Mouse (Mus musculus): ENCODE results near the gene Fut2. TPM values are rescaled to one million over a fixed set of nuclear protein-coding genes. Genes with fewer than 3 reads are reported as not detected.
A peak's percentile ranks its signal among the peaks of the same experiment; 100 is the strongest.

Gene Fut2
- polyA plus RNA-seq, 1 experiment = 1.2 TPM

GRCm38 (mm10) chr7:45683396-45684050, 17.3 kb upstream of the Fut2 start, which contains the start of gene Ntn5:
TSS of gene Ntn5 (plus strand) at chr7:45684022.
- peaks cover 3% of the 10 kb centered on the region for H3K4me1 ChIP-seq (ENCODE audit: control insufficient read depth, insufficient read depth, insufficient read length, low read length)
- peaks cover 11% of the 10 kb centered on the region; the same call in 1 of the 2 replicates for H3K27me3 ChIP-seq (ENCODE audit: control insufficient read depth, insufficient read depth, low read length)
- TF ChIP-seq POLR2A (IDR thresholded peaks at IDR 0.05; ENCODE audit: low read depth, low read length) (no peak), CTCF (IDR thresholded peaks at IDR 0.05; ENCODE audit: extremely low read depth, insufficient read length, insufficient replicate concordance, low read depth, low read length) (no peak)
- H3K27ac ChIP-seq (ENCODE audit: insufficient read depth, low read depth, low read length) = no peak within 1 kb of the TSS
- H3K36me3 ChIP-seq (ENCODE audit: control insufficient read depth, insufficient read depth, low read length) = no peaks in the 10 kb centered on the region
- H3K4me3 ChIP-seq (ENCODE audit: low read depth, low read length) = no peak within 1 kb of the TSS
- WGBS = 87% methylated on average over 7 of the region's 7 CpGs

GRCm38 (mm10) chr7:45682144-45683126, 16.2 kb upstream of the Fut2 start:
- peak overlapping the region; percentile 33; the same call in 1 of the 2 replicates for H3K27ac ChIP-seq (ENCODE audit: insufficient read depth, low read depth, low read length)
- 36% methylated on average over 14 of the region's 14 CpGs for WGBS
- TF ChIP-seq POLR2A (IDR thresholded peaks at IDR 0.05; ENCODE audit: low read depth, low read length) (0 out of 2 replicates have a peak, but pooled peaks have one; percentile 10), CTCF (IDR thresholded peaks at IDR 0.05; ENCODE audit: extremely low read depth, insufficient read length, insufficient replicate concordance, low read depth, low read length) (peak; percentile 98)
- peaks cover 4% of the 10 kb centered on the region for H3K4me1 ChIP-seq (ENCODE audit: control insufficient read depth, insufficient read depth, insufficient read length, low read length)
- peak overlapping the region; percentile 16; the same call in 1 of the 2 replicates for H3K4me3 ChIP-seq (ENCODE audit: low read depth, low read length)
- H3K27me3 ChIP-seq (ENCODE audit: control insufficient read depth, insufficient read depth, low read length) = peaks cover 15% of the 10 kb centered on the region; the same call in 1 of the 2 replicates
- no peaks in the 10 kb centered on the region for H3K36me3 ChIP-seq (ENCODE audit: control insufficient read depth, insufficient read depth, low read length)

- no peaks in the 10 kb centered on the region for H3K36me3 ChIP-seq (ENCODE audit: control insufficient read depth, insufficient read depth, low read length)
- peaks cover 9% of the 10 kb centered on the region for H3K4me1 ChIP-seq (ENCODE audit: control insufficient read depth, insufficient read depth, insufficient read length, low read length)
- H3K27ac ChIP-seq (ENCODE audit: insufficient read depth, low read depth, low read length) = peak overlapping the region; percentile 71
- no peak overlapping the region for H3K4me3 ChIP-seq (ENCODE audit: low read depth, low read length)
- H3K27me3 ChIP-seq (ENCODE audit: control insufficient read depth, insufficient read depth, low read length) = peaks cover 21% of the 10 kb centered on the region
- WGBS = 44% methylated on average over 8 of the region's 8 CpGs
- TF ChIP-seq CTCF (IDR thresholded peaks at IDR 0.05; ENCODE audit: extremely low read depth, insufficient read length, insufficient replicate concordance, low read depth, low read length) (no peak), POLR2A (IDR thresholded peaks at IDR 0.05; ENCODE audit: low read depth, low read length) (no peak)
Observed at GRCm38 (mm10) chr7:45681046-45681736, 15.0 kb upstream of the Fut2 start.

- Histone ChIP-seq H3K27ac (ENCODE audit: insufficient read depth, low read depth, low read length) (peak overlapping the region; percentile 29; the same call in 1 of the 2 replicates), H3K4me3 (ENCODE audit: low read depth, low read length) (no peak overlapping the region), H3K4me1 (ENCODE audit: control insufficient read depth, insufficient read depth, insufficient read length, low read length) (peaks cover 9% of the 10 kb centered on the region), H3K36me3 (ENCODE audit: control insufficient read depth, insufficient read depth, low read length) (no peaks in the 10 kb centered on the region), H3K27me3 (ENCODE audit: control insufficient read depth, insufficient read depth, low read length) (peaks cover 28% of the 10 kb centered on the region)
- no peak for TF ChIP-seq POLR2A (IDR thresholded peaks at IDR 0.05; ENCODE audit: low read depth, low read length)
- TF ChIP-seq CTCF (IDR thresholded peaks at IDR 0.05; ENCODE audit: extremely low read depth, insufficient read length, insufficient replicate concordance, low read depth, low read length) = no peak
- WGBS = 65% methylated on average over 14 of the region's 14 CpGs
Observed at GRCm38 (mm10) chr7:45679966-45680621, 13.9 kb upstream of the Fut2 start.

DNA sequence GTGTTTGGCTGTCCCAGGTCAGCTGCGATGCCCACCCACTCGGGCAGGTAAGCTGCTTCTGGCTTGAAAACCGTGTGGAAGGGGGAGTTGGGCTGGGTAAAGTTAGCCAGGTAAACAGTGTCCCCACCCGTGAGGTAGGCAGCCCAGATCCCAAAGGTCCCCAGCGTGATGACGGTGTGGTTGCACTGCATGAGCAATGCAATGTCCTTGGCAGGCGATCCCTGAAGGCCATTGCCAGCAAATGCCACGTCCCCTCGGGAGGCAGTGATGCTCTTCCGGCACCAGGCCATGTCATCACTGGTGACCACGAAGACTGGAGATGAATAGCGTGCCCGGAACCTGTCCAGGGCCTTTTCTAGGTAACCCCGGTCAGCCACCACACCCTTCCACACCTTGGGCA, 12.3 kb upstream of the Fut2 start:
- TF ChIP-seq CTCF (IDR thresholded peaks at IDR 0.05; ENCODE audit: extremely low read depth, insufficient read length, insufficient replicate concordance, low read depth, low read length) = no peak
- TF ChIP-seq POLR2A (IDR thresholded peaks at IDR 0.05; ENCODE audit: low read depth, low read length) = no peak
- Histone ChIP-seq H3K27ac (ENCODE audit: insufficient read depth, low read depth, low read length) (no peak overlapping the region), H3K4me1 (ENCODE audit: control insufficient read depth, insufficient read depth, insufficient read length, low read length) (peaks cover 9% of the 10 kb centered on the region), H3K27me3 (ENCODE audit: control insufficient read depth, insufficient read depth, low read length) (peaks cover 30% of the 10 kb centered on the region), H3K36me3 (ENCODE audit: control insufficient read depth, insufficient read depth, low read length) (no peaks in the 10 kb centered on the region), H3K4me3 (ENCODE audit: low read depth, low read length) (no peak overlapping the region)
- WGBS = 91% methylated on average over 14 of the region's 14 CpGs

GRCm38 (mm10) chr7:45677627-45678295, 11.6 kb upstream of the Fut2 start:
- TF ChIP-seq POLR2A (IDR thresholded peaks at IDR 0.05; ENCODE audit: low read depth, low read length) = no peak
- TF ChIP-seq CTCF (IDR thresholded peaks at IDR 0.05; ENCODE audit: extremely low read depth, insufficient read length, insufficient replicate concordance, low read depth, low read length) = no peak
- Histone ChIP-seq H3K27me3 (ENCODE audit: control insufficient read depth, insufficient read depth, low read length) (peaks cover 37% of the 10 kb centered on the region), H3K4me1 (ENCODE audit: control insufficient read depth, insufficient read depth, insufficient read length, low read length) (peaks cover 9% of the 10 kb centered on the region), H3K36me3 (ENCODE audit: control insufficient read depth, insufficient read depth, low read length) (no peaks in the 10 kb centered on the region), H3K4me3 (ENCODE audit: low read depth, low read length) (no peak overlapping the region), H3K27ac (ENCODE audit: insufficient read depth, low read depth, low read length) (no peak overlapping the region)
- 41% methylated on average over 7 of the region's 7 CpGs for WGBS
